9 mouse cellular contexts compared by ENCODE assay signal in genomic region chr4:3083161-3084020, GRCm38 (mm10).
A peak's percentile ranks its signal among the peaks of the same experiment; 100 is the strongest.
DNase-seq lines count a peak whose midpoint lies in the region; ATAC-seq lines count a peak whose summit lies in the region.
"Had no signal": no experiment of that assay in that cellular context is flagged by ENCODE, and none has a peak within 500 bp of the region (broad histone marks: within the 10 kb centered on the region; RNA-seq: fewer than 3 reads in every experiment).

No protein-coding gene starts in this region.

- no peaks in the 10 kb centered on the region for H3K36me3 ChIP-seq in kidney, embryonic 15.5 days
- peaks cover 5% of the 10 kb centered on the region for H3K36me3 ChIP-seq in embryonic facial prominence, embryonic 11.5 days (replicated peaks; ENCODE audit: control insufficient read depth, insufficient read depth, low read depth, low read length)
- H3K36me3 ChIP-seq in liver, embryonic 15.5 days (replicated peaks) = no peaks in the 10 kb centered on the region

- no peak for DNase-seq in kidney, adult 11 months
- peak; percentile 6 for DNase-seq in embryonic facial prominence, embryonic 11.5 days (ENCODE audit: low spot score)
- DNase-seq in spleen, postnatal 10 days (ENCODE audit: low spot score in 2 of 2) = peak; percentile 7 to 42
- DNase-seq in left cerebral cortex, postnatal 4 days = no peak
- no peak for DNase-seq in right cerebral cortex, postnatal 14 days

- H3K9me3 ChIP-seq in kidney, embryonic 15.5 days (replicated peaks) = peaks cover 60% of the 10 kb centered on the region
- peaks cover 71% of the 10 kb centered on the region for H3K9me3 ChIP-seq in embryonic facial prominence, embryonic 11.5 days (replicated peaks; ENCODE audit: control insufficient read depth, low read length)
- peaks cover 40% of the 10 kb centered on the region for H3K9me3 ChIP-seq in liver, embryonic 15.5 days (replicated peaks)

- WGBS in kidney, embryonic 15.5 days = 54% methylated on average over 8 of the region's 8 CpGs
- 53% methylated on average over 8 of the region's 8 CpGs for WGBS in embryonic facial prominence, embryonic 11.5 days
- 39% methylated on average over 8 of the region's 8 CpGs for WGBS in liver, embryonic 15.5 days (ENCODE audit: insufficient replicate concordance)

- H3K27ac ChIP-seq in kidney, embryonic 15.5 days = no peak overlapping the region
- no peak overlapping the region for H3K27ac ChIP-seq in embryonic facial prominence, embryonic 11.5 days (replicated peaks; ENCODE audit: low read depth, low read length)
- no peak overlapping the region for H3K27ac ChIP-seq in liver, embryonic 15.5 days (replicated peaks)
- H3K27ac ChIP-seq: left cerebral cortex, adult 2 months had no signal

- H3K27me3 ChIP-seq in kidney, embryonic 15.5 days = no peaks in the 10 kb centered on the region
- H3K27me3 ChIP-seq in embryonic facial prominence, embryonic 11.5 days (ENCODE audit: control insufficient read depth, insufficient read depth, low read length) = no peaks in the 10 kb centered on the region
- no peaks in the 10 kb centered on the region for H3K27me3 ChIP-seq in liver, embryonic 15.5 days

- peak; percentile 37 for ATAC-seq in kidney, embryonic 15.5 days (replicated peaks; ENCODE audit: low FRiP score)
- ATAC-seq in embryonic facial prominence, embryonic 11.5 days (replicated peaks; ENCODE audit: insufficient number of reproducible peaks, low FRiP score, low TSS enrichment, low read depth) = peak; percentile 37
- peak; percentile 6 to 8; a peak in 3 of 4 replicates for ATAC-seq in hematopoietic stem cell, adult 5-6 weeks (replicated peaks in 1 of 2; ENCODE audit: insufficient read depth in 1 of 2, low FRiP score in 2 of 2, low TSS enrichment in 1 of 2, low read depth in 1 of 2, poor library complexity in 2 of 2, severe bottlenecking in 2 of 2)
- peak; percentile 16; the same call in 1 of the 2 replicates for ATAC-seq in liver, embryonic 15.5 days (ENCODE audit: insufficient read depth)

- H3K4me1 ChIP-seq in kidney, embryonic 15.5 days = no peaks in the 10 kb centered on the region
- no peaks in the 10 kb centered on the region for H3K4me1 ChIP-seq in embryonic facial prominence, embryonic 11.5 days (ENCODE audit: control insufficient read depth, insufficient read depth, low read length)
- H3K4me1 ChIP-seq in liver, embryonic 15.5 days (replicated peaks) = no peaks in the 10 kb centered on the region

- intact Hi-C loops in left cerebral cortex, postnatal 4 days (cut with DNase I) = no loop called here

- no peak overlapping the region for H3K9ac ChIP-seq in kidney, embryonic 15.5 days
- H3K9ac ChIP-seq in embryonic facial prominence, embryonic 11.5 days (replicated peaks; ENCODE audit: low read length) = no peak overlapping the region
- no peak overlapping the region for H3K9ac ChIP-seq in liver, embryonic 15.5 days

- H3K4me2 ChIP-seq in kidney, embryonic 15.5 days = no peak overlapping the region
- H3K4me2 ChIP-seq in embryonic facial prominence, embryonic 11.5 days (ENCODE audit: low read depth, low read length) = no peak overlapping the region
- no peak overlapping the region for H3K4me2 ChIP-seq in liver, embryonic 15.5 days

- no peak overlapping the region for H3K4me3 ChIP-seq in kidney, embryonic 15.5 days (replicated peaks)
- H3K4me3 ChIP-seq in embryonic facial prominence, embryonic 11.5 days (ENCODE audit: low read depth, low read length) = no peak overlapping the region
- no peak overlapping the region for H3K4me3 ChIP-seq in liver, embryonic 15.5 days (replicated peaks)
- H3K4me3 ChIP-seq: left cerebral cortex, adult 2 months had no signal

Comparison
In these comparisons a context has a peak if more than half of its experiments do, and no peak if none do; other contexts are left out.
1. DNase-seq: peak in embryonic facial prominence, embryonic 11.5 days (single experiment) and spleen, postnatal 10 days (2 of 2); none in kidney, adult 11 months (single experiment), left cerebral cortex, postnatal 4 days (single experiment) and right cerebral cortex, postnatal 14 days (single experiment).
2. Peak in every context shown above with its lines, with median percentiles within 50 percentile points of each other: ATAC-seq.